ENCODE assay signal across 9 mouse cellular contexts in the genomic region with DNA sequence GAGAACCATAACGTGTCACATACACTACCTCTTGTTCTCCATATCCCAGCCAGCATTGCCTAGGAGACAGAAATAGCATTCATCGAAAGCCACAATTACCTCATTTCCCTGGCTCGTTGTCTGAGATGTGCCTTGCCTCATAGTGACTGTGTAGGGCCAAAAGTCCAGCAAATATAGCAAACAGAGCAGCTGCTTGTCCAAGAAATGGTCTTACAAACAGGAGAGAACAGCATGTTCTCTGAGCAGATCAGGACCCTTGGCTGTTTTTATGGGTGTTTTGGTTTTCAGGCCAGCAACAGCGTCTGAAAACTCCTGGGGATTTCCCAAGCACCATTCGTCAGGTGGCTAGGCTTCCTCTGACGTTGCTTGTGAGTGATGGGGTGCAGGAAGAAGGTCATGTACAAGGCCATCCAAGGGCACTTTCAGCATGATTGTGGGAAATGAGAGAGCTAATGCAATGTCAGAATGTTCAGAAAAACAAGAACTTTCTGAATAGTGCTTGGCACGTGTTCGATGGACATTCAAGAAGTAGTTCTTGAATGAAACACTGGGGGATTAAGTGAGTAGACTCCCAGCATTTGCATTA.
A peak's percentile ranks its signal among the peaks of the same experiment; 100 is the strongest.
DNase-seq lines count a peak whose midpoint lies in the region; ATAC-seq and TF ChIP-seq lines count a peak whose summit lies in the region.
"Had no signal": no experiment of that assay in that cellular context is flagged by ENCODE, and none has a peak within 500 bp of the region (broad histone marks: within the 10 kb centered on the region; RNA-seq: fewer than 3 reads in every experiment).

No protein-coding gene starts in this region.

- peak; percentile 74; the same call in 1 of the 2 replicates for TF ChIP-seq EP300 in heart, postnatal 0 days (IDR thresholded peaks at IDR 0.05; ENCODE audit: low read depth)

- peak overlapping the region; percentile 41; the same call in 1 of the 2 replicates for H3K27ac ChIP-seq in heart, postnatal 0 days (ENCODE audit: low read depth)
- H3K27ac ChIP-seq in forebrain, embryonic 12.5 days, result no peak overlapping the region
- H3K27ac ChIP-seq in hindbrain, embryonic 14.5 days, result no peak overlapping the region

- H3K27me3 ChIP-seq in heart, postnatal 0 days (ENCODE audit: control insufficient read depth, insufficient read depth, low read length), result no peaks in the 10 kb centered on the region
- no peaks in the 10 kb centered on the region for H3K27me3 ChIP-seq in forebrain, embryonic 12.5 days
- H3K27me3 ChIP-seq in hindbrain, embryonic 14.5 days (ENCODE audit: control insufficient read depth, insufficient read depth, low read length), result no peaks in the 10 kb centered on the region

- no peaks in the 10 kb centered on the region for H3K9me3 ChIP-seq in heart, postnatal 0 days (replicated peaks; ENCODE audit: control insufficient read depth, low read length)
- H3K9me3 ChIP-seq in forebrain, embryonic 12.5 days, result no peaks in the 10 kb centered on the region
- no peaks in the 10 kb centered on the region for H3K9me3 ChIP-seq in hindbrain, embryonic 14.5 days (ENCODE audit: control insufficient read depth, low read length)

- no peak overlapping the region for H3K9ac ChIP-seq in heart, postnatal 0 days (replicated peaks; ENCODE audit: low read depth, low read length)
- H3K9ac ChIP-seq in forebrain, embryonic 12.5 days, result no peak overlapping the region
- no peak overlapping the region for H3K9ac ChIP-seq in hindbrain, embryonic 14.5 days

- no peaks in the 10 kb centered on the region for H3K4me1 ChIP-seq in heart, postnatal 0 days (ENCODE audit: control insufficient read depth, insufficient read depth)
- H3K4me1 ChIP-seq in forebrain, embryonic 12.5 days, result no peaks in the 10 kb centered on the region
- no peaks in the 10 kb centered on the region for H3K4me1 ChIP-seq in hindbrain, embryonic 14.5 days (replicated peaks; ENCODE audit: control insufficient read depth, insufficient read depth, low read length)

- no peak overlapping the region for H3K4me3 ChIP-seq in heart, postnatal 0 days (ENCODE audit: low read depth, low read length)
- no peak overlapping the region for H3K4me3 ChIP-seq in forebrain, embryonic 12.5 days (replicated peaks)
- H3K4me3 ChIP-seq in hindbrain, embryonic 14.5 days (replicated peaks; ENCODE audit: low read length), result no peak overlapping the region

- no peak for TF ChIP-seq CTCF in heart, postnatal 0 days (IDR thresholded peaks at IDR 0.05; ENCODE audit: low read depth)

- H3K4me2 ChIP-seq in heart, postnatal 0 days (ENCODE audit: low read depth, low read length), result no peak overlapping the region
- H3K4me2 ChIP-seq in forebrain, embryonic 12.5 days, result no peak overlapping the region
- H3K4me2 ChIP-seq in hindbrain, embryonic 14.5 days (replicated peaks), result no peak overlapping the region

- peak; percentile 85 for ATAC-seq in heart, postnatal 0 days (ENCODE audit: insufficient read depth, low read depth)
- ATAC-seq in forebrain, embryonic 12.5 days (ENCODE audit: low FRiP score), result no peak
- no peak for ATAC-seq in hindbrain, embryonic 14.5 days (ENCODE audit: low FRiP score)
- ATAC-seq: intestine, embryonic 16.5 days had no signal

- peak; percentile 64 for DNase-seq in gastrocnemius, adult 18-20 months (ENCODE audit: low spot score)
- no peak for DNase-seq in gastrocnemius, postnatal 10 days
- peak; percentile 55 for DNase-seq in adrenal gland, adult 2 months
- peak; percentile 43 for DNase-seq in heart, postnatal 0 days (ENCODE audit: low spot score)
- peak; percentile 49 to 79 for DNase-seq in lung, postnatal 4 days
- DNase-seq in frontal cortex, postnatal 10 days (ENCODE audit: low spot score in 2 of 2), result no peak
- no peak for DNase-seq in hindbrain, embryonic 14.5 days (ENCODE audit: low spot score)

- WGBS in heart, postnatal 0 days, result 45% methylated on average over 8 of the region's 8 CpGs
- WGBS in forebrain, embryonic 12.5 days, result 75% methylated on average over 8 of the region's 8 CpGs
- 70% methylated on average over 8 of the region's 8 CpGs for WGBS in hindbrain, embryonic 14.5 days

- no peaks in the 10 kb centered on the region for H3K36me3 ChIP-seq in heart, postnatal 0 days (replicated peaks; ENCODE audit: control insufficient read depth, insufficient read depth, low read length)
- H3K36me3 ChIP-seq in forebrain, embryonic 12.5 days (replicated peaks), result no peaks in the 10 kb centered on the region
- H3K36me3 ChIP-seq in hindbrain, embryonic 14.5 days (replicated peaks; ENCODE audit: control insufficient read depth, insufficient read depth), result no peaks in the 10 kb centered on the region

Comparison
In these comparisons a context has a peak if more than half of its experiments do, and no peak if none do; other contexts are left out.
1. DNase-seq: peak in gastrocnemius, adult 18-20 months (single experiment), adrenal gland, adult 2 months (single experiment), heart, postnatal 0 days (single experiment) and lung, postnatal 4 days (2 of 2); none in gastrocnemius, postnatal 10 days (single experiment), frontal cortex, postnatal 10 days (0 of 2) and hindbrain, embryonic 14.5 days (single experiment).